Mouse (Mus musculus): Measurements from ENCODE around the gene Akap2. TPM values are rescaled to one million over a fixed set of nuclear protein-coding genes. Genes with fewer than 3 reads are reported as not detected.
"Not testable (repeated sequence)": the region's sequence is repeated elsewhere in the genome, so short reads cannot be mapped to it uniquely, and the experiment has no call there.

Gene Akap2
- polyA plus RNA-seq, 1 experiment from 2014 or later: 2.2 TPM

- Histone ChIP-seq H3K9ac (no peak overlapping the region), H3K27me3 (no peaks in the 10 kb centered on the region), H3K9me3 (replicated peaks) (no peaks in the 10 kb centered on the region), H3K4me1 (replicated peaks) (no peaks in the 10 kb centered on the region), H3K36me3 (replicated peaks) (no peaks in the 10 kb centered on the region), H3K4me3 (replicated peaks) (no peak overlapping the region), H3K27ac (replicated peaks) (no peak overlapping the region), H3K4me2 (no peak overlapping the region)
- 21% methylated on average over 10 of the region's 10 CpGs for WGBS (ENCODE audit: insufficient replicate concordance)
- no peak for ATAC-seq (ENCODE audit: insufficient read depth)
Measured at GRCm38 (mm10) chr4:57867454-57867853, 150.0 kb downstream of the Akap2 start.

- WGBS (ENCODE audit: insufficient replicate concordance): 65% methylated on average over 5 of the region's 5 CpGs
- H3K4me2 ChIP-seq: no peak overlapping the region
- H3K27me3 ChIP-seq: no peaks in the 10 kb centered on the region
- H3K4me1 ChIP-seq (replicated peaks): no peaks in the 10 kb centered on the region
- H3K36me3 ChIP-seq (replicated peaks): no peaks in the 10 kb centered on the region
- no peak for ATAC-seq (ENCODE audit: insufficient read depth)
- no peak overlapping the region for H3K9ac ChIP-seq
- no peak overlapping the region for H3K27ac ChIP-seq (replicated peaks)
- no peaks in the 10 kb centered on the region for H3K9me3 ChIP-seq (replicated peaks)
- no peak overlapping the region for H3K4me3 ChIP-seq (replicated peaks)
Measured at GRCm38 (mm10) chr4:57879137-57879536, 161.7 kb downstream of the Akap2 start.

GRCm38 (mm10) chr4:57879804-57880357 is 162.4 kb downstream of the Akap2 start:
- Histone ChIP-seq H3K9ac (no peak overlapping the region), H3K9me3 (replicated peaks) (no peaks in the 10 kb centered on the region), H3K4me2 (no peak overlapping the region), H3K36me3 (replicated peaks) (no peaks in the 10 kb centered on the region), H3K27ac (replicated peaks) (no peak overlapping the region), H3K4me1 (replicated peaks) (no peaks in the 10 kb centered on the region), H3K27me3 (no peaks in the 10 kb centered on the region), H3K4me3 (replicated peaks) (no peak overlapping the region)
- WGBS (ENCODE audit: insufficient replicate concordance): 7% methylated on average over 6 of the region's 6 CpGs
- no peak for ATAC-seq (ENCODE audit: insufficient read depth)

- H3K4me2 ChIP-seq: no peak overlapping the region
- no peaks in the 10 kb centered on the region for H3K36me3 ChIP-seq (replicated peaks)
- no peak for ATAC-seq (ENCODE audit: insufficient read depth)
- H3K4me1 ChIP-seq (replicated peaks): no peaks in the 10 kb centered on the region
- 38% methylated on average over 7 of the region's 7 CpGs for WGBS (ENCODE audit: insufficient replicate concordance)
- no peak overlapping the region for H3K9ac ChIP-seq
- H3K4me3 ChIP-seq (replicated peaks): no peak overlapping the region
- H3K9me3 ChIP-seq (replicated peaks): no peaks in the 10 kb centered on the region
- no peak overlapping the region for H3K27ac ChIP-seq (replicated peaks)
- H3K27me3 ChIP-seq: no peaks in the 10 kb centered on the region
Measured at GRCm38 (mm10) chr4:57883520-57884421, 166.3 kb downstream of the Akap2 start.

- no peak overlapping the region for H3K4me3 ChIP-seq (replicated peaks)
- H3K27me3 ChIP-seq: no peaks in the 10 kb centered on the region
- H3K4me2 ChIP-seq: no peak overlapping the region
- WGBS (ENCODE audit: insufficient replicate concordance): 46% methylated on average over 3 of the region's 3 CpGs
- H3K36me3 ChIP-seq (replicated peaks): no peaks in the 10 kb centered on the region
- no peak overlapping the region for H3K27ac ChIP-seq (replicated peaks)
- no peaks in the 10 kb centered on the region for H3K4me1 ChIP-seq (replicated peaks)
- H3K9ac ChIP-seq: no peak overlapping the region
- no peak for ATAC-seq (ENCODE audit: insufficient read depth)
- H3K9me3 ChIP-seq (replicated peaks): no peaks in the 10 kb centered on the region
Measured at GRCm38 (mm10) chr4:57884511-57884910, 167.1 kb downstream of the Akap2 start.

GRCm38 (mm10) chr4:57885186-57885585 is 167.7 kb downstream of the Akap2 start:
- Histone ChIP-seq H3K27ac (replicated peaks) (no peak overlapping the region), H3K27me3 (no peaks in the 10 kb centered on the region), H3K9ac (no peak overlapping the region), H3K36me3 (replicated peaks) (no peaks in the 10 kb centered on the region), H3K4me2 (no peak overlapping the region), H3K9me3 (replicated peaks) (no peaks in the 10 kb centered on the region), H3K4me3 (replicated peaks) (no peak overlapping the region), H3K4me1 (replicated peaks) (no peaks in the 10 kb centered on the region)
- no peak for ATAC-seq (ENCODE audit: insufficient read depth)
- WGBS (ENCODE audit: insufficient replicate concordance): 43% methylated on average over 2 of the region's 2 CpGs

- H3K27me3 ChIP-seq: no peaks in the 10 kb centered on the region
- no peaks in the 10 kb centered on the region for H3K9me3 ChIP-seq (replicated peaks)
- H3K4me2 ChIP-seq: no peak overlapping the region
- H3K36me3 ChIP-seq (replicated peaks): no peaks in the 10 kb centered on the region
- H3K4me3 ChIP-seq (replicated peaks): no peak overlapping the region
- no peak overlapping the region for H3K9ac ChIP-seq
- H3K27ac ChIP-seq (replicated peaks): no peak overlapping the region
- 18% methylated on average over 11 of the region's 11 CpGs for WGBS (ENCODE audit: insufficient replicate concordance)
- ATAC-seq (ENCODE audit: insufficient read depth): no peak
- H3K4me1 ChIP-seq (replicated peaks): no peaks in the 10 kb centered on the region
Measured at GRCm38 (mm10) chr4:57886066-57886887, 168.8 kb downstream of the Akap2 start.

GRCm38 (mm10) chr4:57886888-57887230 is 169.4 kb downstream of the Akap2 start:
- WGBS (ENCODE audit: insufficient replicate concordance): 71% methylated on average over 3 of the region's 3 CpGs
- no peak for ATAC-seq (ENCODE audit: insufficient read depth)
- Histone ChIP-seq H3K4me3 (replicated peaks) (no peak overlapping the region), H3K27me3 (no peaks in the 10 kb centered on the region), H3K27ac (replicated peaks) (no peak overlapping the region), H3K9ac (no peak overlapping the region), H3K4me1 (replicated peaks) (no peaks in the 10 kb centered on the region), H3K9me3 (replicated peaks) (no peaks in the 10 kb centered on the region), H3K36me3 (replicated peaks) (no peaks in the 10 kb centered on the region), H3K4me2 (no peak overlapping the region)

- Histone ChIP-seq H3K27ac (replicated peaks) (no peak overlapping the region), H3K4me2 (no peak overlapping the region), H3K36me3 (replicated peaks) (no peaks in the 10 kb centered on the region), H3K9ac (no peak overlapping the region), H3K4me1 (replicated peaks) (no peaks in the 10 kb centered on the region), H3K9me3 (replicated peaks) (no peaks in the 10 kb centered on the region), H3K4me3 (replicated peaks) (no peak overlapping the region), H3K27me3 (no peaks in the 10 kb centered on the region)
- 67% methylated on average over 2 of the region's 2 CpGs for WGBS (ENCODE audit: insufficient replicate concordance)
- no peak for ATAC-seq (ENCODE audit: insufficient read depth)
Measured at GRCm38 (mm10) chr4:57888246-57888645, 170.8 kb downstream of the Akap2 start.

- H3K4me3 ChIP-seq (replicated peaks); H3K9me3 ChIP-seq (replicated peaks); H3K27ac ChIP-seq (replicated peaks); H3K9ac ChIP-seq; H3K4me1 ChIP-seq (replicated peaks); H3K4me2 ChIP-seq; H3K27me3 ChIP-seq; ATAC-seq (ENCODE audit: insufficient read depth); H3K36me3 ChIP-seq (replicated peaks): not testable (repeated sequence)
- 57% methylated on average over 1 of the region's 1 CpGs for WGBS (ENCODE audit: insufficient replicate concordance)
Measured at GRCm38 (mm10) chr4:57888978-57889377, 171.5 kb downstream of the Akap2 start.

GRCm38 (mm10) chr4:57889773-57890172 is 172.3 kb downstream of the Akap2 start:
- H3K9me3 ChIP-seq (replicated peaks): no peaks in the 10 kb centered on the region
- WGBS (ENCODE audit: insufficient replicate concordance): 73% methylated on average over 8 of the region's 8 CpGs
- no peak for ATAC-seq (ENCODE audit: insufficient read depth)

More at GRCm38 (mm10) chr4:57889773-57890172, 172.3 kb downstream of the Akap2 start:
- no peaks in the 10 kb centered on the region for H3K27me3 ChIP-seq
- H3K4me2 ChIP-seq: no peak overlapping the region
- H3K9ac ChIP-seq: no peak overlapping the region
- no peaks in the 10 kb centered on the region for H3K4me1 ChIP-seq (replicated peaks)
- H3K36me3 ChIP-seq (replicated peaks): no peaks in the 10 kb centered on the region
- no peak overlapping the region for H3K4me3 ChIP-seq (replicated peaks)
- no peak overlapping the region for H3K27ac ChIP-seq (replicated peaks)
